Mouse (Mus musculus) liver (tissue): ENCODE measurements around the gene Hcfc1r1.
A peak's percentile ranks its signal among the peaks of the same experiment; 100 is the strongest.

Experiments
- DNase-seq: peaks from one replicate; pipeline ENCODE4 v3.0.0-alpha.2; 2020; ENCODE audit warnings: mixed read lengths

Hcfc1r1 gene

GRCm38 (mm10) chr17:23675564-23676281 is 2.3 kb downstream of the Hcfc1r1 start:
- peak; percentile 25 for DNase-seq

GRCm38 (mm10) chr17:23676473-23677031 is 3.2 kb downstream of the Hcfc1r1 start:
- DNase-seq, result peak; percentile 20

- peak; percentile 82 for DNase-seq
Observed at GRCm38 (mm10) chr17:23677236-23677679, 3.9 kb downstream of the Hcfc1r1 start, which contains the start of gene Tnfrsf12a. Gene Tnfrsf12a (minus strand): TSS chr17:23677468.

GRCm38 (mm10) chr17:23679127-23679835 is 5.9 kb downstream of the Hcfc1r1 start, which contains the start of gene Cldn6:
Gene Cldn6 (plus strand): TSS chr17:23679249.
- DNase-seq, result no peak

- DNase-seq, result no peak
Observed at GRCm38 (mm10) chr17:23680336-23680735, 6.9 kb downstream of the Hcfc1r1 start.

- DNase-seq, result no peak
Observed at GRCm38 (mm10) chr17:23681086-23681485, 7.7 kb downstream of the Hcfc1r1 start.

GRCm38 (mm10) chr17:23682092-23682491 is 8.7 kb downstream of the Hcfc1r1 start:
- no peak for DNase-seq

- no peak for DNase-seq
Observed at GRCm38 (mm10) chr17:23682530-23682929, 9.1 kb downstream of the Hcfc1r1 start.

- DNase-seq, result no peak
Observed at GRCm38 (mm10) chr17:23683226-23683625, 9.8 kb downstream of the Hcfc1r1 start.

- no peak for DNase-seq
Observed at GRCm38 (mm10) chr17:23683856-23684672, 10.7 kb downstream of the Hcfc1r1 start, which contains the start of gene Cldn9. Gene Cldn9 (minus strand): TSS chr17:23684026.

- no peak for DNase-seq
Observed at GRCm38 (mm10) chr17:23694491-23694890, 21.1 kb downstream of the Hcfc1r1 start.

- no peak for DNase-seq
Observed at GRCm38 (mm10) chr17:23695801-23696200, 22.4 kb downstream of the Hcfc1r1 start.

GRCm38 (mm10) chr17:23699131-23700077 is 26.0 kb downstream of the Hcfc1r1 start:
- peak; percentile 20 for DNase-seq

- peak; percentile 79 for DNase-seq
Observed at GRCm38 (mm10) chr17:23700079-23700478, 26.7 kb downstream of the Hcfc1r1 start.

- DNase-seq, result no peak
Observed at GRCm38 (mm10) chr17:23703301-23703700, 29.9 kb downstream of the Hcfc1r1 start.

GRCm38 (mm10) chr17:23704741-23705140 is 31.3 kb downstream of the Hcfc1r1 start:
- no peak for DNase-seq

GRCm38 (mm10) chr17:23705525-23706104 is 32.2 kb downstream of the Hcfc1r1 start:
- no peak for DNase-seq

- DNase-seq, result peak; percentile 78
Observed at GRCm38 (mm10) chr17:23706212-23706611, 32.8 kb downstream of the Hcfc1r1 start.

- no peak for DNase-seq
Observed at GRCm38 (mm10) chr17:23717003-23717402, 43.6 kb downstream of the Hcfc1r1 start.

GRCm38 (mm10) chr17:23719455-23719854 is 46.1 kb downstream of the Hcfc1r1 start:
- DNase-seq, result no peak

- no peak for DNase-seq
Observed at GRCm38 (mm10) chr17:23721886-23722285, 48.5 kb downstream of the Hcfc1r1 start.
